Mouse (Mus musculus): ENCODE measurements around the gene Dnm1.
"Not testable (repeated sequence)": the region's sequence is repeated elsewhere in the genome, so short reads cannot be mapped to it uniquely, and the experiment has no call there.

The Dnm1 gene

DNA sequence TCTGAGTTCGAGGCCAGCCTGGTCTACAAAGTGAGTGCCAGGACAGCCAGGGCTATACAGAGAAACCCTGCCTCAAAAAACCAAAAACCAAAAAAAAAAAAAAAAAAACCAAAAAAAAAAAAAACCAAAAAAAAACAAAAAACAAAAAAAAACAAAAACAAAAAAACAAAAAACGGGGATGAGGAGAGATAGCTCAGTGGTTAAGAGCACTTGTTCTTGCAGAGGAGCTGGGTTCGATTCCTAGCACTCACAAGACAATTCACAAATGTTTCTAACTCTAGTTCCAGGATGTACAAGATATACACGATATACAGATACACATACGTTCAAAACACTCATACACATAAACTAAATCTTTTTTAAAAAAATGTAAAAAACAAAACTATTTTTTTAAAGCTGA lies 9.1 kb upstream of the Dnm1 start:
- in situ Hi-C loops (cut with MboI, MseI): not testable (repeated sequence)

DNA sequence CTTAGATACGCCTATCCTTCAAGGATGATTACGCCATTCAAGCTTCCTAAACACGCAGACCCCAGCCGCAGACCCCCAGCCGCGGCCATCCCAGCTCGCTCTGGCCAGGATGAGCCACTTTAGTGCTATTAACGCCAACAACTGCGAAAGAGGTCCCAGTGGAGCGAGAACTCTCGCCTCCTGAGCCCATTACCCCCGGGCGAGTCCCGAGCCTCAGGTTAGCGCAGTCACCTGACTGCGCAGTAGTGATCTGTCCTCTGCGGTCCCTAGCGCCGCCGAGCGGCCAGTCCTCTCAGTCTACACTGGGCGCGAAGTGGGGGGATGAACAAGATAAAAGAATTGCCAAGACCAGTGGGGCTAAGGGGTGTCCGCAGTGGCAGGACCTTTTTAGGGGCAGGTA lies 8.3 kb upstream of the Dnm1 start:
- in situ Hi-C loops (cut with MboI, MseI): no loop called here

GRCm38 (mm10) chr2:32360741-32361140 lies 7.6 kb upstream of the Dnm1 start:
- in situ Hi-C loops (cut with MboI, MseI): no loop called here

GRCm38 (mm10) chr2:32358381-32358780 lies 5.2 kb upstream of the Dnm1 start:
- in situ Hi-C loops (cut with MboI, MseI): no loop called here

GRCm38 (mm10) chr2:32357710-32358109 lies 4.6 kb upstream of the Dnm1 start:
- in situ Hi-C loops (cut with MboI, MseI): no loop called here

DNA sequence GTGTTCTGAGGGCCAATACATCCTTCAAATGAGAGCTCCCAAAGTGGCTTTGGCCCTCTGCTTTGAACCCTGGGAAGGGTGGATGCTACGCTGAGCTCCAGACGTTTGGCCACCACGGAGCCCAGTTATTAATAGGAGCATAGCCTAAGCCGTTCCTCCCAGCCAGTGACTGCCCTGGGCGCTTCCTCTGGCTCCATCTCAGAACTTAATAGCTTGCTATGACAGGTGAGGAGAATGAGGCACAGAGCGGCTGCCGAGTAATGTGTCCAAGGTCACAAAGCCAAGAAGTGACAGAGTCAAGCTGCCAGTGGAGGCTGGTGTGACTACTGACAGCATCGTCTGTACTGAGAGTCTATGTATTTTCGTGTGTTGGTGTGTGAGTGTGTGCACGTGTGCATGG lies 3.1 kb upstream of the Dnm1 start:
- in situ Hi-C loops (cut with MboI, MseI): no loop called here

GRCm38 (mm10) chr2:32354336-32354895 lies 1.3 kb upstream of the Dnm1 start:
- in situ Hi-C loops (cut with MboI, MseI): no loop called here

DNA sequence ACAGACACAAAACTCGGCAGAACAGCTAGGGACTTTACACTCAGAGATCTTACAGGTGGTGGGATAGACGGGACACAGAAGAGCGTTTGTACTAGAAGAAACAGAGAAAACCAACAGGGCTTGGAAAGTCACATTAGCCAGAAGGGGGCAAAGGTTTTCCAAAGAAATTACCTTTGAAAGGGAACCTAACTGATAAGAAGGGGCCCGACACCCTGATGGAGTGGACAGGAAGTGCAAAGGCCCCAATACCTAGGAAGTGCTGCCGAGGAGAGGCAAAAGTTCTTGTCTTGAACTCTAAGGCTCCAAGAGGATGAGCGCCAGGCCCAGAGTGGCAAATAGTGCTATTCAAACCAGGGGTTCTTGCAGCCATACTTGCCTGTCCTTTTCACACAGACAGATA lies 698 bp upstream of the Dnm1 start:
- in situ Hi-C loops (cut with MboI, MseI): no loop called here

- in situ Hi-C loops (cut with MboI, MseI): no loop called here
Observed at GRCm38 (mm10) chr2:32352151-32353006, 759 bp downstream of the Dnm1 start, which contains the start of gene Ciz1. Gene Ciz1, plus strand, starts transcription at chr2:32352327.

- in situ Hi-C loops (cut with MboI, MseI): no loop called here
Observed at GRCm38 (mm10) chr2:32351471-32351961, 1.6 kb downstream of the Dnm1 start.

GRCm38 (mm10) chr2:32350471-32351051 lies 2.6 kb downstream of the Dnm1 start:
- in situ Hi-C loops (cut with MboI, MseI): no loop called here

DNA sequence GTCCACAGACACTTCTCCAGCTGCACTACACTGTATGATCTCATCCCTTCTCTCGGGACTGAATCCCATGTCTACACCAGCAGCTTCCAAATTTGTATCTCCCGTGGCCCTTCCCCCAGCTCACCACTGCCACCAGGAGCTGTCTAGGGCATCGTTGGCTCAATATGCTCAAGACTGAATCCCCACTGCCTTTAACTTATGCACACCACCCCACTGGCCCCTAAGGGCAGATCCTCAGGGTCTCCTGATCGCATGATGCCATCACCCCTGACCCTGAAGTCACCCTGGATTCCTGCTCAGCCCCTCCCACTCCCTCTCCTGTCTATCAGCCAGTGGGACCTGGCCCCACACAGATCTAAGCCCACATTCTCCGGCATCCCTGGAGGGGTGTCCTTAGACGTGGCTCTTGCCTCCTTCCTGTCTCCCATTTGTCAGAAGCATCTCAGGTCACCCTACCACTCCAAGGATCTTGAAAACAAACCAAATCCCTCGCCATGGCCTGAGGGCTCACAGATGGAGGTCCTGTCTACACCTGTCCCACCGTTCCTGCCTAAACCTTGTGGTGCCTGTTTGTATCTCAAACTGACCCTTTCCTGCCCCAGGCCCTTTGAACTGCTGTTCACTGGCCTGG lies 3.4 kb downstream of the Dnm1 start:
- in situ Hi-C loops (cut with MboI, MseI): no loop called here

- in situ Hi-C loops (cut with MboI, MseI): no loop called here
Observed at GRCm38 (mm10) chr2:32348311-32348710, 4.8 kb downstream of the Dnm1 start.

DNA sequence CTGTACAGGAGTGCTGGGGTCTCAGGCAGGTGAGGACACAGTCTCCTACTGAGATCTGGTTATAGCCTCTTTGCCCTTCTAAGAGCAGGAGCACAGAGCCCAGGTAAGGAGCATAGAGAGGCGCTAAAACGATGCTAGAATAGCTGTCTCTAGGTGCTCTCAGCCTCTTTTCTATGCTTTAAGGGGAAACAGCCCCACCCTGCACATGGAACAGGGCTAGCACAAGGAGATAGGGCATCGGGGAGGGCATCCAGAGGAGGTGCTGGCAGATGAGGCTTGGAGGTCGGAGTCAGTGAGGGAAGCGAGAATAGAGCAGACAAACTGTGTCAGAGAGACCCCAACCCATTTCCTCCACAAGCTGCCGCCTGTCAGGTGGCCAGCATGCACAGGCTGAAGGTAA lies 6.1 kb downstream of the Dnm1 start:
- in situ Hi-C loops (cut with MboI, MseI): no loop called here

GRCm38 (mm10) chr2:32344598-32345321 lies 8.4 kb downstream of the Dnm1 start:
- in situ Hi-C loops (cut with MboI, MseI): no loop called here

- in situ Hi-C loops (cut with MboI, MseI): no loop called here
Observed at GRCm38 (mm10) chr2:32344056-32344455, 9.1 kb downstream of the Dnm1 start.

DNA sequence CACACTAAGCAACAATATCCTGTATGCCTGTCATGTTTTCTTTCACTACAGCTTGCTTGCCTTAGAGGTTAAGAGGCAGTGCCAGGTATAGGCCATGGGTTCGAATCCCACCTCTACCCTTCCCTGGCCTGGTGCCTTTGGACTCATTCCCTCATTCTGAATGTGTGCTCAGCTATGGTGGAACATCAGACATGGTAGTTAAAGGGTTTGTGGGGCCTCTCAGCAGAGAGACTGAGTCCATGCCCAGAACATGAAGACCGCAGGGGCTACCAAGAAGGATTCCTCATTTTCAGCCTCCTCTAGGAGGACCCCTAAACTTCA lies 9.8 kb downstream of the Dnm1 start:
- in situ Hi-C loops (cut with MboI, MseI): no loop called here

- in situ Hi-C loops (cut with MboI, MseI): no loop called here
Observed at GRCm38 (mm10) chr2:32342539-32343350, 10.4 kb downstream of the Dnm1 start.

- in situ Hi-C loops (cut with MboI, MseI): no loop called here
Observed at GRCm38 (mm10) chr2:32342039-32342438, 11.1 kb downstream of the Dnm1 start.

- in situ Hi-C loops (cut with MboI, MseI): no loop called here
Observed at GRCm38 (mm10) chr2:32341634-32341939, 11.6 kb downstream of the Dnm1 start.

Measured in regulatory T cell (primary cell).